Mouse (Mus musculus): ENCODE measurements around the gene Sfxn3.

DNA sequence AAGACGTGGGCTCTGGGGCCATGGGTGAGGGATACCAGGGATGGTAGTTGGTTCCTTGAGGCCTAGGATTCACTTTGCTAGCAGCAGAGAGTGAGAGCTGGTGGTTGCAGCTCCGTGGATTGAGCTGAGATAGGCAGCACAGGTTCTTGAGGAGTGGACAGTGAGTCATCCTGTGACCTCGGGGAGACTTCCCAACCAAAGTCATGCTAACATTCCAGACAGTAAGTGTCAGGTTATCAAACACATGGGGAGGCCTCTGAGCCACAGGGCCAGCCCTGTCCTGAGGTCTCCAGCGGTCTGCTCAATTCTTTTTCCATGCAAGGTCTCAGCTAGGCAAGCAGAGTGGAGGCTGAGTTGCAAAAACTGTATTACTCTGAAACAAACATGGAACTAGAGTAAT is 36.7 kb upstream of the Sfxn3 start:
- no peak for TF ChIP-seq CTCF (IDR thresholded peaks at IDR 0.05; ENCODE audit: control insufficient read depth, insufficient read depth, insufficient read length)
- TF ChIP-seq CEBPB (IDR thresholded peaks at IDR 0.05; ENCODE audit: low read depth) = no peak
- TF ChIP-seq USF1 (IDR thresholded peaks at IDR 0.05; ENCODE audit: low read depth) = no peak
- TF ChIP-seq MYOG (IDR thresholded peaks at IDR 0.05; ENCODE audit: control insufficient read depth, extremely low read depth, insufficient read length) = no peak
- no peak for TF ChIP-seq FOSL1 (IDR thresholded peaks at IDR 0.05; ENCODE audit: insufficient read depth, low read length, poor library complexity, severe bottlenecking)
- TF ChIP-seq MYOD1 (IDR thresholded peaks at IDR 0.05; ENCODE audit: control insufficient read depth, insufficient read length, low read depth) = no peak
- TF ChIP-seq MAX (IDR thresholded peaks at IDR 0.05) = no peak
